Mouse (Mus musculus) embryonic facial prominence, embryonic 15.5 days (tissue): Measurements from ENCODE around the gene Olfr823. TPM values are rescaled to one million over a fixed set of nuclear protein-coding genes. Genes with fewer than 3 reads are reported as not detected.
"Not testable (repeated sequence)": the region's sequence is repeated elsewhere in the genome, so short reads cannot be mapped to it uniquely, and the experiment has no call there.

Experiments
- ATAC-seq: fragments of 200-750 bp; cut with Nextera tagmentation; 2 replicates; pipeline ENCODE4 v1.8.0; 2017; ENCODE audit warnings: low read depth, moderate TSS enrichment; ENCODE audit not compliant: insufficient number of reproducible peaks, low FRiP score, low TSS enrichment
- H3K27ac ChIP-seq: fragments of 300-500 bp; sonication (generic); replicated peaks from 2 replicates; pipeline ENCODE4 v1.5.1; 2015; ENCODE audit warnings: mild to moderate bottlenecking, inconsistent platforms
- H3K27me3 ChIP-seq: fragments of 300-500 bp; sonication (generic); 2 replicates; pipeline ENCODE4 v1.6.1; 2015; ENCODE audit warnings: inconsistent platforms
- H3K36me3 ChIP-seq: fragments of 300-500 bp; sonication (generic); 2 replicates; pipeline ENCODE4 v1.6.1; 2015; ENCODE audit warnings: mild to moderate bottlenecking, inconsistent platforms
- H3K4me1 ChIP-seq: fragments of 300-500 bp; sonication (generic); 2 replicates; pipeline ENCODE4 v1.6.1; 2015; ENCODE audit warnings: inconsistent platforms
- H3K4me2 ChIP-seq: fragments of 300-500 bp; sonication (generic); replicated peaks from 2 replicates; pipeline ENCODE4 v1.6.1; 2015; ENCODE audit warnings: mild to moderate bottlenecking, inconsistent platforms
- H3K4me3 ChIP-seq: fragments of 300-500 bp; sonication (generic); replicated peaks from 2 replicates; pipeline ENCODE4 v1.5.1; 2015; ENCODE audit warnings: mild to moderate bottlenecking, inconsistent platforms
- H3K9ac ChIP-seq: fragments of 300-500 bp; sonication (generic); 2 replicates; pipeline ENCODE4 v1.6.1; 2015; ENCODE audit warnings: inconsistent platforms
- H3K9me3 ChIP-seq: fragments of 300-500 bp; sonication (generic); replicated peaks from 2 replicates; pipeline ENCODE4 v1.6.1; 2016; ENCODE audit warnings: inconsistent platforms
- WGBS: fragments of 180-500 bp; shearing (Covaris S2); methylation state at CpG from one replicate; pipeline ENCODE4 v1.1.7; 2015; 5-methylcytosine and 5-hydroxymethylcytosine counted together
- polyA plus RNA-seq: library from polyadenylated mRNA; unstranded; fragments of >200 nt; fragmentation: Nextera tagmentation; extraction: Ambion mirVana; gene quantifications from 2 replicates; pipeline ENCODE4 v1.2.1, GENCODE M21; 2015

Gene Olfr823
- polyA plus RNA-seq, result not detected in 2 replicates

GRCm38 (mm10) chr10:130115283-130115682, at the start of gene Olfr823:
Gene Olfr823, minus strand, starts transcription at chr10:130115383.
- not testable (repeated sequence) for H3K4me3 ChIP-seq, ATAC-seq, H3K27ac ChIP-seq, H3K9ac ChIP-seq, H3K9me3 ChIP-seq, H3K4me1 ChIP-seq, H3K4me2 ChIP-seq, H3K27me3 ChIP-seq, H3K36me3 ChIP-seq
- WGBS, result 84% methylated on average over 1 of the region's 1 CpGs

GRCm38 (mm10) chr10:130144121-130144520, 28.9 kb upstream of the Olfr823 start:
- WGBS, result 73% methylated on average over 5 of the region's 5 CpGs
- no peak overlapping the region for H3K4me2 ChIP-seq
- ATAC-seq, result no peak
- H3K4me3 ChIP-seq, result no peak overlapping the region
- no peaks in the 10 kb centered on the region for H3K9me3 ChIP-seq
- H3K27me3 ChIP-seq, result no peaks in the 10 kb centered on the region
- no peak overlapping the region for H3K27ac ChIP-seq
- H3K36me3 ChIP-seq, result no peaks in the 10 kb centered on the region
- H3K4me1 ChIP-seq, result no peaks in the 10 kb centered on the region
- H3K9ac ChIP-seq, result no peak overlapping the region

- 82% methylated on average over 5 of the region's 5 CpGs for WGBS
- not testable (repeated sequence) for ATAC-seq
Observed at GRCm38 (mm10) chr10:130142481-130142880, 27.3 kb upstream of the Olfr823 start.

GRCm38 (mm10) chr10:130134811-130135210, 19.6 kb upstream of the Olfr823 start:
- Histone ChIP-seq H3K4me3 (no peak overlapping the region), H3K9ac (no peak overlapping the region), H3K4me1 (no peaks in the 10 kb centered on the region), H3K9me3 (no peaks in the 10 kb centered on the region), H3K27me3 (no peaks in the 10 kb centered on the region), H3K36me3 (no peaks in the 10 kb centered on the region), H3K4me2 (no peak overlapping the region), H3K27ac (no peak overlapping the region)
- ATAC-seq, result no peak

More at GRCm38 (mm10) chr10:130142481-130142880, 27.3 kb upstream of the Olfr823 start:
- not testable (repeated sequence) for H3K9me3 ChIP-seq, H3K27me3 ChIP-seq, H3K4me1 ChIP-seq, H3K27ac ChIP-seq, H3K4me3 ChIP-seq, H3K4me2 ChIP-seq, H3K36me3 ChIP-seq, H3K9ac ChIP-seq

GRCm38 (mm10) chr10:130129900-130130299, 14.7 kb upstream of the Olfr823 start, which contains the start of gene Olfr824:
Gene Olfr824, minus strand, starts transcription at chr10:130130000.
- not testable (repeated sequence) for H3K27ac ChIP-seq, H3K36me3 ChIP-seq, H3K4me2 ChIP-seq, H3K9me3 ChIP-seq, H3K9ac ChIP-seq, ATAC-seq, H3K4me1 ChIP-seq, H3K27me3 ChIP-seq, H3K4me3 ChIP-seq

GRCm38 (mm10) chr10:130116045-130116444, 862 bp upstream of the Olfr823 start:
- not testable (repeated sequence) for H3K9ac ChIP-seq, H3K4me1 ChIP-seq, H3K27ac ChIP-seq, H3K27me3 ChIP-seq, ATAC-seq, H3K4me3 ChIP-seq, H3K9me3 ChIP-seq, H3K36me3 ChIP-seq, H3K4me2 ChIP-seq
- 63% methylated on average over 3 of the region's 3 CpGs for WGBS

- H3K4me1 ChIP-seq, result no peaks in the 10 kb centered on the region
- H3K9me3 ChIP-seq, result no peaks in the 10 kb centered on the region
- ATAC-seq, result no peak
Observed at GRCm38 (mm10) chr10:130096104-130096503, 19.1 kb downstream of the Olfr823 start.

GRCm38 (mm10) chr10:130092838-130093440, 22.2 kb downstream of the Olfr823 start:
- Histone ChIP-seq H3K9me3 (no peaks in the 10 kb centered on the region), H3K4me2 (no peak overlapping the region), H3K4me3 (no peak overlapping the region), H3K27ac (no peak overlapping the region), H3K36me3 (no peaks in the 10 kb centered on the region), H3K4me1 (no peaks in the 10 kb centered on the region), H3K27me3 (no peaks in the 10 kb centered on the region), H3K9ac (no peak overlapping the region)
- 22% methylated on average over 5 of the region's 5 CpGs for WGBS
- no peak for ATAC-seq

More at GRCm38 (mm10) chr10:130096104-130096503, 19.1 kb downstream of the Olfr823 start:
- no peak overlapping the region for H3K4me3 ChIP-seq
- H3K36me3 ChIP-seq, result no peaks in the 10 kb centered on the region
- no peak overlapping the region for H3K27ac ChIP-seq
- H3K4me2 ChIP-seq, result no peak overlapping the region
- no peaks in the 10 kb centered on the region for H3K27me3 ChIP-seq
- H3K9ac ChIP-seq, result no peak overlapping the region

GRCm38 (mm10) chr10:130070910-130071309, 44.3 kb downstream of the Olfr823 start, which contains the start of gene Olfr822:
Gene Olfr822, plus strand, starts transcription at chr10:130071210.
- no peak within 1 kb of the TSS for H3K27ac ChIP-seq
- no peaks in the 10 kb centered on the region for H3K27me3 ChIP-seq
- no peak within 1 kb of the TSS for H3K4me2 ChIP-seq
- H3K4me1 ChIP-seq, result no peaks in the 10 kb centered on the region
- H3K36me3 ChIP-seq, result no peaks in the 10 kb centered on the region
- H3K9ac ChIP-seq, result no peak within 1 kb of the TSS
- no peaks in the 10 kb centered on the region for H3K9me3 ChIP-seq
- no peak within 1 kb of the TSS for H3K4me3 ChIP-seq
- ATAC-seq, result no peak

Other genes with a start within 250 kb of the Olfr823 start
- gene Olfr814, start 235.5 kb downstream of the Olfr823 start, polyA plus RNA-seq, result not detected in 2 replicates
- 0.17 TPM in 1 of 2 replicates, not detected in the other for gene Olfr815, start 209.5 kb downstream of the Olfr823 start, polyA plus RNA-seq
- not detected in 2 replicates for gene Olfr816, start 199.8 kb downstream of the Olfr823 start, polyA plus RNA-seq
- not detected in 2 replicates for gene Olfr818, start 166.3 kb downstream of the Olfr823 start, polyA plus RNA-seq
- 0.04 TPM in 1 of 2 replicates, not detected in the other for gene Olfr819, start 148.1 kb downstream of the Olfr823 start, polyA plus RNA-seq
- 0.11 TPM in 1 of 2 replicates, not detected in the other for gene Olfr247, start 139.2 kb downstream of the Olfr823 start, polyA plus RNA-seq
- 0.09 TPM in 1 of 2 replicates, not detected in the other for gene Gm10310, start 130.3 kb downstream of the Olfr823 start, polyA plus RNA-seq
- 0.04 and 0.11 TPM in 2 replicates for gene Olfr820, start 102.8 kb downstream of the Olfr823 start, polyA plus RNA-seq
- gene Olfr821, start 85.0 kb downstream of the Olfr823 start, polyA plus RNA-seq, result not detected in 2 replicates
- 0.23 TPM in 1 of 2 replicates, not detected in the other for gene Olfr822, start 44.2 kb downstream of the Olfr823 start, polyA plus RNA-seq
- not detected in 2 replicates for gene Olfr824, start 14.6 kb upstream of the Olfr823 start, polyA plus RNA-seq
- gene Olfr825, start 51.4 kb upstream of the Olfr823 start, polyA plus RNA-seq, result 0.27 TPM in 1 of 2 replicates, not detected in the other
- gene Olfr826, start 68.8 kb upstream of the Olfr823 start, polyA plus RNA-seq, result not detected in 2 replicates
- 0.05 TPM in 1 of 2 replicates, not detected in the other for gene Olfr827, start 99.0 kb upstream of the Olfr823 start, polyA plus RNA-seq
- 0.05 and 0.13 TPM in 2 replicates for gene Neurod4, start 164.9 kb upstream of the Olfr823 start, polyA plus RNA-seq
- gene Tespa1, start 207.5 kb upstream of the Olfr823 start, polyA plus RNA-seq, result 2.5 and 3.2 TPM in 2 replicates